Mouse (Mus musculus) gonadal fat pad, adult 2 months (tissue): ENCODE results near the gene Zdhhc1. TPM values are rescaled to one million over a fixed set of nuclear protein-coding genes. Genes with fewer than 3 reads are reported as not detected.

Experiments used
- polyA plus RNA-seq: library from polyadenylated mRNA; depleted of rRNA; stranded (reverse); fragments of >200 nt; gene quantifications from 2 replicates; pipeline ENCODE4 v1.2.3, GENCODE M21; 2012; rRNA removed

Gene Zdhhc1
- polyA plus RNA-seq, 1 experiment: 37.2 TPM

Other genes starting within 250 kb of the Zdhhc1 start
- gene B3gnt9, start 241.7 kb downstream of the Zdhhc1 start, polyA plus RNA-seq: 10.7 and 12.1 TPM in 2 replicates
- 11.6 and 12.4 TPM in 2 replicates for gene Tradd, start 232.3 kb downstream of the Zdhhc1 start, polyA plus RNA-seq
- gene Fbxl8, start 232.3 kb downstream of the Zdhhc1 start, polyA plus RNA-seq: 6.5 and 7.6 TPM in 2 replicates
- 1.6 and 2.0 TPM in 2 replicates for gene Hsf4, start 227.1 kb downstream of the Zdhhc1 start, polyA plus RNA-seq
- 5.9 and 8.6 TPM in 2 replicates for gene Nol3, start 220.8 kb downstream of the Zdhhc1 start, polyA plus RNA-seq
- gene 4931428F04Rik, start 207.0 kb downstream of the Zdhhc1 start, polyA plus RNA-seq: 5.3 and 5.4 TPM in 2 replicates
- 6.3 and 9.6 TPM in 2 replicates for gene Exoc3l, start 200.8 kb downstream of the Zdhhc1 start, polyA plus RNA-seq
- gene E2f4, start 199.2 kb downstream of the Zdhhc1 start, polyA plus RNA-seq: 83.7 and 88.9 TPM in 2 replicates
- 39.3 and 39.9 TPM in 2 replicates for gene Elmo3, start 191.3 kb downstream of the Zdhhc1 start, polyA plus RNA-seq
- 11.5 and 12.6 TPM in 2 replicates for gene Lrrc29, start 170.6 kb downstream of the Zdhhc1 start, polyA plus RNA-seq
- 74.9 and 103 TPM in 2 replicates for gene Tmem208, start 170.5 kb downstream of the Zdhhc1 start, polyA plus RNA-seq
- 17.8 and 19.6 TPM in 2 replicates for gene Fhod1, start 148.9 kb downstream of the Zdhhc1 start, polyA plus RNA-seq
- gene Slc9a5, start 148.1 kb downstream of the Zdhhc1 start, polyA plus RNA-seq: 2.9 and 3.7 TPM in 2 replicates
- 2.4 and 2.7 TPM in 2 replicates for gene Plekhg4, start 123.6 kb downstream of the Zdhhc1 start, polyA plus RNA-seq
- 0.23 and 0.89 TPM in 2 replicates for gene Kctd19, start 83.4 kb downstream of the Zdhhc1 start, polyA plus RNA-seq
- 1.8 and 2.3 TPM in 2 replicates for gene Lrrc36, start 83.3 kb downstream of the Zdhhc1 start, polyA plus RNA-seq
- gene Tppp3, start 25.4 kb downstream of the Zdhhc1 start, polyA plus RNA-seq: 63.4 and 71.3 TPM in 2 replicates
- 1.4 and 1.8 TPM in 2 replicates for gene Hsd11b2, start 21.9 kb upstream of the Zdhhc1 start, polyA plus RNA-seq
- gene Atp6v0d1, start 69.1 kb upstream of the Zdhhc1 start, polyA plus RNA-seq: 163 and 172 TPM in 2 replicates
- 17.2 and 22.1 TPM in 2 replicates for gene Ripor1, start 108.4 kb upstream of the Zdhhc1 start, polyA plus RNA-seq
- gene Ctcf, start 139.7 kb upstream of the Zdhhc1 start, polyA plus RNA-seq: 12.2 and 19.0 TPM in 2 replicates
- 0.45 TPM in 1 of 2 replicates, not detected in the other for gene Agrp, start 140.5 kb upstream of the Zdhhc1 start, polyA plus RNA-seq
- 0.60 and 0.81 TPM in 2 replicates for gene Carmil2, start 189.4 kb upstream of the Zdhhc1 start, polyA plus RNA-seq
- 31.7 and 35.4 TPM in 2 replicates for gene Acd, start 204.2 kb upstream of the Zdhhc1 start, polyA plus RNA-seq
- 23.5 and 24.1 TPM in 2 replicates for gene Pard6a, start 204.2 kb upstream of the Zdhhc1 start, polyA plus RNA-seq
- 0.15 TPM in 1 of 2 replicates, not detected in the other for gene 4933405L10Rik, start 210.8 kb upstream of the Zdhhc1 start, polyA plus RNA-seq
- gene Enkd1, start 211.3 kb upstream of the Zdhhc1 start, polyA plus RNA-seq: 5.8 and 8.4 TPM in 2 replicates